Mouse (Mus musculus) embryo, embryonic 9.5 days (tissue): ENCODE data around the gene Zcchc2.

Experiments
- DNase-seq: peaks from one replicate; pipeline ENCODE4 v3.0.0-alpha.2; 2017; ENCODE audit errors: extremely low spot score

Zcchc2 gene

GRCm38 (mm10) chr1:106036861-106037599, 46.8 kb downstream of the Zcchc2 start:
- DNase-seq, result peak; percentile 75

DNA sequence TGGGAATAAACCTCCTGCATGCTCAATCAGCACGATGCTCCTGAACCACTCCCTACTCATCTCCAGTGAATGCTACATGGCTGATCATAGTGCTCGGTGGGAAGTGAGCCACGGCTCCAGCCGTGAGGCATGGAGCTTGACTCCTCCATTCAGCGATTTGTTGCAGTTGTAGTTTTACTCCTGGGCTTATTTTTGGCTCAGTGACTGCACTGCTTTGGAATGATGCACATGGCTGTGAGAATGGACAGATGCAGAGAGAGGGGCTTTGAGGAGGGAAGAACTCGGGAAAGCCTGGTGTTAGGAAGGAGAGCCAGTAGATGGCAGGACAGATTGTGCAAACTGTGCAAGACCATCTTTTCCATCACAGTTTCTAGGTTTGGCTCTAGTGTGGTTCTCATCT, 49.1 kb downstream of the Zcchc2 start:
- DNase-seq, result no peak

- DNase-seq, result no peak
Measured at GRCm38 (mm10) chr1:106040271-106040670, 50.1 kb downstream of the Zcchc2 start.

DNA sequence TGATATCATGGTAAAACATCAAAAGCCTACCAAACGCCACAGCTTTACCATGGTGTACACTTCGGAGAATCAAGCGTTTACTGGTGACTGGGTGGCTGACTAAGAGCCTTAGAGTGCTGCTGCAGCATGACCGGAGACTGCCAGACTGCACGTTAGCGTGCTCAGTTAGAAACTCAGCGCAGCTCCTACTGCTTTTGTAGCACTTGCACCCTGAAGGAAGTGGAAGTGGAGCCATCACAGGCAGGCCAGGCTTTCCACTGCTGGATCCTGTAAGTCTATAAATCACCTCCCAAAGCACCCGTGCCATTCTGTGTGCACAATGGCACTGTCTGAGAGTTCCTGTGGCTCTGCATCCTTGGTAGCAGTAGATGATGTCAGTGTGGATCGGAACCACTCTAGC, 52.0 kb downstream of the Zcchc2 start:
- DNase-seq, result no peak

DNA sequence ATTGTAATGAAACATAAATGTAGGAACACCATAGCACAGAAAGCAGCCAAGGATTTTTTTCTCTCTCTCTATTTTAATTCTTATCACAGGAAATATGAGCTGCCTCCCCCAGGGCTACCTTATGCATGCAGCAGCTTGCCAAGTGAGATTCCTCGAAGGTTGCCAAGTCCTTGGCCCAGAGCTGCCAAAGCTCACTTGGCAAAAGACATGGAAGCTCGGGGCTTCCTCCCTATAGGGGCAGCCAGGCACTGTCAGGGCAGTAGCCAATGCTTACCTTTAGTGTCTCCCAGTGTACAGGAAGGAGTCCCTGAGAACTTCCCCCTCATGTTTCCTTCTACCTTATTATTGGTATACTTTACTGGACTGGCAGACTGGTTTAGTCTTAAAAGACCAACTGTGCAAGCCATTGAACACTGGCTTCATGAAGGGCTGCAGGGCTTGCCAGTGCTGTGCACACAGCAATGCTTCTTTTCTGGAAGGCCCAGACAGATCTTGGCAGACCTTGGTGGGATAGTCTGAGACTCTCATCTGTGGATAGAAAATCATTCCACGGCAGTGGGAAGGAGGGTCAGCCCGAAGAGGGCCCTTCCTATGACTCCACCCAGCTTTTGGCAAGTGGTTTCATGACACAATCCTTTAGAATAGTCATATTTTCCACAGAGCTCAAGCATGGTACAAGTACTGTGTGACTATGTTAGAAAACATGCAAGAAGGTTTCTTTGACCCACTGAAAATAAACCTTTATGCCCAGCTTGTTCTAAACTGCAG, 53.0 kb downstream of the Zcchc2 start:
- DNase-seq, result no peak

- DNase-seq, result no peak
Measured at GRCm38 (mm10) chr1:106049036-106049435, 58.8 kb downstream of the Zcchc2 start.

DNA sequence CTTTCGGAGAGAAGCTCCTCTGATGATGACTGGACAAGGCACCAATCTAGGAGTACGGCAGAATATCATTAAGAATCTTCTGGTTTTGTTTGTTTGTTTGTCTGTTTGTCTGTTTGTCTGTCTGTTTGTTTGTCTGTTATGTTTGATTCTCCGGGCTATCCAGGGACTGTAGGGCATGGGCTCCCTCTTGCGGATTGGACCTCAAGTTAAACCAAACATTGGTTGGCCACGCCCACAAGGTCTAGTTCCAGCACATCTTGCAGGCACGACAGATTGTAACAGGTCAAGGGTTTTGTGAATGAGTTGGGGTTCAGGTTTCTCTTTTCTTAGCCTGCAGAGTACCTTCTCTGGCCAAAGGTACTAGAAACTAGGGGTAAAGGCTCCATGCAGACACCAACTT, 64.8 kb downstream of the Zcchc2 start:
- DNase-seq, result no peak

- DNase-seq, result no peak
Measured at GRCm38 (mm10) chr1:106058355-106058754, 68.1 kb downstream of the Zcchc2 start.

DNA sequence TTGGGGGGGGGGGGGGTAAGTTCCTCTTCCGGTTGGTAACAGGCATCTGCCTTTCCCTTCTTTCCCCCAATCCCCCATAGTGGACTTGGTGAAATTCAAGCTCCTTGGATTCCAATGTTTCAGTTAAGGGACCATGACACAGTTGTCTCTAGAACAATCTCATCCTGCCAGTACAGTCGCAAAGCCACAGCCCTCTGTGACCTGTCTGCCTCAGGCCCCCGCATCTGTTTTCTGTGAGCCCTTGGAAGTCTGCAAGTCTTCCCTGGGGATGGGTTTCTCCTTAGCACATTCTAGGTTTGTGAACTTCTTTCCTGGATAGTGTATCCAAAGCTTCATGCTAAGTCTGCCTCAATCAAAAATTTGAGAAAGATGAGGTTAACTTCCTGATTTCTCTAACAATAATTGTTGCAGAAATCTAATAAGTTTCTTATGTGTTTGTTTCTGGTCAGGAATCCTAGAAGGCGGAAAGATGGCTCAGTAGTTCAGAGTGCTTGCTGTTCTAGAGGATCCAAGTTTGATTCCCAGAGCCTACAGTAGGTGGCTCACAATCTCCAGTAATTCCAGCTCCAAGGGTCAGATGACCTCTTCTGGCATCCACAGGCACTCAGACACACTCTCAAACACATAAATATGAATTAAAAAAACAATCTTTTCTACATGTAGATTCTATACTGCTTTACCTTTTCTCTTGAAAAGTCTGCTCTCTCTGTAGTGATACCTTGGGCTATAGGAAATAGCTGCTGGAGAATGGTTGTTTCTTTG, 69.5 kb downstream of the Zcchc2 start:
- no peak for DNase-seq

DNA sequence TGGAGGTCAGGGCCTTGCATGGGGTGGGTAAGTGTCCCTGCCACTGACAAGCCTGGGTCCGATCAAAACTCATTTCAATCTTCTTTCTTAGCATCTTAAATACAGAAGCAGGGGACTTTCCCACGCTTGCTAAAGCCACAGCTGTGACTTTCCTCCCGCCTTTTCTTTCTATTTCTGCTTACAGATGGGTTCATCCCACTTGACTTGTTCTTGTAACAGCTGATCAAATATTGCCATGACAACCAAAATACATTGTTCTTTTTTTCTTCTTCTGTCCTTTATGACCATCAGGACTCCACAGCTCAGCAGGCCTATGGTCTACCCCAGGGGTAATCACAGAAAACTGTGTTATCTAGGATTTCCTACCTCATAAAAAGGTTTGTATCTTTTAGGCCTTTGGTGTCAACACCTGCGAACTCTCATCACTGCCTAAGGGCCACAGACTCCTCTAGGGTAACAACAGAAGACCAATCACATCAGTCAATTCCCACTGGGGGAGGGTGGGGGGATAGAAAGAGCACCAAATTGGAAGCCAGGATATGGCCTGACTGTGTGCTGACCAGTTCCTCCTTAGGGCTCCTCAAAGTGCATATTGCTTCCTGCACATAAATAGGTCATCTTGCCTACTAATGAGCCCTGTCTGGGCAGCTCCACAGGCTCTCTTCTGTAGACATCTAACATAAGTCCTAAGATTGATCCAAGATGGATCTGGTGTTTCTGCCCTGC, 71.1 kb downstream of the Zcchc2 start:
- no peak for DNase-seq

GRCm38 (mm10) chr1:106062891-106063590, 72.8 kb downstream of the Zcchc2 start:
- no peak for DNase-seq

GRCm38 (mm10) chr1:106063591-106064170, 73.5 kb downstream of the Zcchc2 start:
- DNase-seq, result no peak

GRCm38 (mm10) chr1:106064291-106064690, 74.1 kb downstream of the Zcchc2 start:
- DNase-seq, result no peak

DNA sequence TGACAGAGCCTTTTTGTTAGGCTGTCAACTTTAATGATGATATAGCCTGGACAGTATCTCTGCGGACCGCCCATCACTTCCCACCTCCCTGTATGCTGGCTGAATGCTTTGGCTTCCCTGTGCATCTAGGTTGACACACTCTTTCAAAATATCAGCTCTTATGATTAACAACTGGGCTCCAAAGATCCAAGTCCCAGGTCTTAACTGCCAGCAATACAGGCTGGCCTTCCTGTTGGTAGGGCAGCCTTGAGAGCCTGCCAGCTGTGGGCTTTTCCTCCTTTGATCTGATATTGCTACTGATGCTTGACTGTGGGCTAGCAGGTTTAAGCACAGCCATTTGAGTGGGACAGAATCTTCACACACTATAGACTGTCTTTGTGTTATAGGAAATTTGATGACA, 74.5 kb downstream of the Zcchc2 start:
- no peak for DNase-seq

GRCm38 (mm10) chr1:106065679-106066078, 75.5 kb downstream of the Zcchc2 start:
- DNase-seq, result no peak

GRCm38 (mm10) chr1:106067306-106067705, 77.1 kb downstream of the Zcchc2 start:
- no peak for DNase-seq

GRCm38 (mm10) chr1:106069867-106070543, 79.8 kb downstream of the Zcchc2 start:
- no peak for DNase-seq

DNA sequence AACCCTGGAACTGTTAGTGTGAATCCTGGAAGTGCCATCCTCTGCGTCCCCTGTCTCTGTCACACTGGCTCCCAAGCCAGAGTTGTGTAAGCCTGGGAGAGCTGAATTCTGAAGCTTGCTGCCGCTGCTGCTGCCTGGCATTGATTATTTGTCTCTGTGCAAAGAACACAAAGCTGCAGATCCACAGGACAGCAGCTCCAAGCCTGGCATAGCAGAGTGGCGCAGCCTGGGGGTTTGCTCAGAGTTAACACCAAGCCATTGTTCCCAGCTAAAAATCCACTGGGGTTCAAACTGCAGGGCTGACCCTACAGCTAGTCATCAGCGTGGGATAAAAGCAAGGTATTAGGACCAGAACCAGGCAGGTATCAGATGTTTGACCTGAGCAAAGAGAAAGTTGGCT, 80.6 kb downstream of the Zcchc2 start:
- no peak for DNase-seq

- DNase-seq, result peak; percentile 81
Measured at GRCm38 (mm10) chr1:106071237-106072070, 81.2 kb downstream of the Zcchc2 start.
